Mouse (Mus musculus) intestine, postnatal 0 days (tissue): Measurements from ENCODE around the gene Pnp. TPM values are rescaled to one million over a fixed set of nuclear protein-coding genes. Genes with fewer than 3 reads are reported as not detected.
"Not testable (repeated sequence)": the region's sequence is repeated elsewhere in the genome, so short reads cannot be mapped to it uniquely, and the experiment has no call there.

Experiments
- ATAC-seq: fragments of 200-750 bp; cut with Nextera tagmentation; 2 replicates; pipeline ENCODE4 v1.8.0; 2017; ENCODE audit warnings: mild to moderate bottlenecking, moderate TSS enrichment, moderate library complexity
- H3K27ac ChIP-seq: fragments of 300-500 bp; sonication (generic); 2 replicates; pipeline ENCODE4 v1.5.1; 2014; ENCODE audit warnings: mild to moderate bottlenecking, low read depth, low read length, moderate library complexity
- H3K27me3 ChIP-seq: fragments of 300-500 bp; sonication (generic); replicated peaks from 2 replicates; pipeline ENCODE4 v1.6.1; 2014; ENCODE audit warnings: low read length, mixed read lengths; ENCODE audit not compliant: control insufficient read depth, insufficient read depth
- H3K36me3 ChIP-seq: fragments of 300-500 bp; sonication (generic); 2 replicates; pipeline ENCODE4 v1.6.1; 2014; ENCODE audit warnings: mild to moderate bottlenecking, moderate library complexity; ENCODE audit not compliant: control insufficient read depth, insufficient read depth
- H3K4me1 ChIP-seq: fragments of 300-500 bp; sonication (generic); replicated peaks from 2 replicates; pipeline ENCODE4 v1.6.1; 2014; ENCODE audit warnings: antibody characterized with exemption, low read length, mixed read lengths; ENCODE audit not compliant: control insufficient read depth, insufficient read depth
- H3K4me2 ChIP-seq: fragments of 300-500 bp; sonication (generic); replicated peaks from 2 replicates; pipeline ENCODE4 v1.6.1; 2014; ENCODE audit warnings: low read depth, mild to moderate bottlenecking, moderate library complexity
- H3K4me3 ChIP-seq: fragments of 300-500 bp; sonication (generic); 2 replicates; pipeline ENCODE4 v1.5.1; 2014; ENCODE audit warnings: low read depth, low read length
- H3K9ac ChIP-seq: fragments of 300-500 bp; sonication (generic); 2 replicates; pipeline ENCODE4 v1.6.1; 2014; ENCODE audit warnings: mild to moderate bottlenecking, low read depth, low read length
- H3K9me3 ChIP-seq: fragments of 300-500 bp; sonication (generic); 2 replicates; pipeline ENCODE4 v1.6.1; 2016; ENCODE audit warnings: mixed run types; ENCODE audit not compliant: control insufficient read depth
- CTCF ChIP-seq: sonication (generic); IDR thresholded peaks from 2 replicates; pipeline ENCODE4 v1.5.1; 2016; ENCODE audit warnings: low read depth, mild to moderate bottlenecking, control low read depth, antibody characterized with exemption, moderate library complexity
- WGBS: fragments of 180-500 bp; shearing (Covaris S2); extraction: QIAGEN DNeasy Blood & Tissue Kit; methylation state at CpG from one replicate; pipeline ENCODE4 v1.1.7; 2014; 5-methylcytosine and 5-hydroxymethylcytosine counted together
- polyA plus RNA-seq: library from polyadenylated mRNA; unstranded; fragments of >200 nt; fragmentation: Nextera tagmentation; extraction: Ambion mirVana; gene quantifications from 2 replicates; pipeline ENCODE4 v1.2.1, GENCODE M21; 2015

Gene Pnp
- polyA plus RNA-seq, 1 experiment from 2014 or later = 138 TPM

GRCm38 (mm10) chr14:50943932-50944667, 13.2 kb downstream of the Pnp start, which contains the start of gene Gm49342:
TSS of gene Gm49342 (plus strand) at chr14:50944517.
- peak; percentile 66 for TF ChIP-seq CTCF
- peak within 1 kb of the TSS; percentile 58 for H3K4me3 ChIP-seq
- H3K36me3 ChIP-seq = no peaks in the 10 kb centered on the region; the same call in 1 of the 2 replicates
- WGBS = 9% methylated on average over 31 of the region's 31 CpGs
- no peaks in the 10 kb centered on the region for H3K9me3 ChIP-seq
- H3K9ac ChIP-seq = peak within 1 kb of the TSS; percentile 49
- peak within 1 kb of the TSS; percentile 90 for H3K27ac ChIP-seq
- H3K4me1 ChIP-seq = no peaks in the 10 kb centered on the region
- peak; percentile 99 for ATAC-seq
- no peaks in the 10 kb centered on the region for H3K27me3 ChIP-seq
- peak within 1 kb of the TSS; percentile 74 for H3K4me2 ChIP-seq

GRCm38 (mm10) chr14:50944668-50945033, 13.8 kb downstream of the Pnp start:
- Histone ChIP-seq H3K4me2 (peak overlapping the region; percentile 74), H3K4me3 (peak overlapping the region; percentile 58), H3K27ac (peak overlapping the region; percentile 90), H3K9ac (peak overlapping the region; percentile 49)
- not testable (repeated sequence) for H3K36me3 ChIP-seq, H3K27me3 ChIP-seq, H3K9me3 ChIP-seq, H3K4me1 ChIP-seq
- ATAC-seq = peak; percentile 93
- WGBS = 0% methylated on average over 14 of the region's 15 CpGs
- peak; percentile 62 for TF ChIP-seq CTCF

DNA sequence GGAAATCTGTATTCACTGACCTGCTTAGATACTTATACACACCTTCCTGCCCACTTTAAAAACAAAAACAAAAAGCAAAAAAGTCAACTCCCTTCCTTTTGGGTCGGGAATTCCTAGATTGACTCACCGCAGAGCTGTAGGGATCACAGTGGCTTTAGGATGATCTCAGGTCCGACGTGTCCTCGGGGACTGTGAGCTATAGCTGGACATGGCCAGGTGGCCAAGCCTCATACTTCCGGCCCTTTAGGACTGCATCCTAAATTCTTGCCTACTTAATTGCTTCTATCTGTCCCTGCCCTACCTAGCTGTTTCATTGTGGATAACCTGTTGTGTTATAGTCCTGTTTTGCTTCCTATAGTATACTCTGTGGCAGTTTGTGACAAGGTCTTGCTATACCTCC, 14.2 kb downstream of the Pnp start:
- 5% methylated on average over 6 of the region's 6 CpGs for WGBS
- not testable (repeated sequence) for H3K4me1 ChIP-seq, ATAC-seq, H3K9me3 ChIP-seq, H3K27me3 ChIP-seq, H3K36me3 ChIP-seq
- Histone ChIP-seq H3K4me2 (peak overlapping the region; percentile 74), H3K9ac (peak overlapping the region; percentile 49), H3K4me3 (peak overlapping the region; percentile 58), H3K27ac (peak overlapping the region; percentile 90)

DNA sequence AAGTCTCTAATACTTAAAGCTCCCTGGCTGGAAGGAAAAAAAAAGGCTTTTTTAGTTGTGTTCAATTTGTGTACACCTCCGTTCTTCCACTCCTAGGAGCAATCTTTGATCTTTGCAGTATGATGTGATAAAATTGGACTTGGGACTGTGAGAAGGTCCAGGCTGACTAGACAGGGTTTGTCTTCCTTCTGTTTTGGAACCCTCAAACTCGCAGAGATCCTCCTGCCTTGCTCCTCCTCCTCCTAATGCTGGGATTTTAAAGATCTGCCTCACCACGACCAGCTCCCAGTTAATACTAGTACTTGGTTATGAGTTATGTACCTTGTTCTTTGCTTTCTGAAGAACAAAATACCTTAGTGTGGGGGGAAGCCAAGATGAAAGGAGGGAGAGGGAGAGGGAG, 14.6 kb downstream of the Pnp start:
- H3K36me3 ChIP-seq, H3K4me1 ChIP-seq, ATAC-seq, H3K9me3 ChIP-seq, H3K9ac ChIP-seq, H3K27me3 ChIP-seq: not testable (repeated sequence)
- H3K27ac ChIP-seq = peak overlapping the region; percentile 90
- WGBS = 11% methylated on average over 3 of the region's 3 CpGs
- H3K4me3 ChIP-seq = peak overlapping the region; percentile 58
- H3K4me2 ChIP-seq = peak overlapping the region; percentile 74

DNA sequence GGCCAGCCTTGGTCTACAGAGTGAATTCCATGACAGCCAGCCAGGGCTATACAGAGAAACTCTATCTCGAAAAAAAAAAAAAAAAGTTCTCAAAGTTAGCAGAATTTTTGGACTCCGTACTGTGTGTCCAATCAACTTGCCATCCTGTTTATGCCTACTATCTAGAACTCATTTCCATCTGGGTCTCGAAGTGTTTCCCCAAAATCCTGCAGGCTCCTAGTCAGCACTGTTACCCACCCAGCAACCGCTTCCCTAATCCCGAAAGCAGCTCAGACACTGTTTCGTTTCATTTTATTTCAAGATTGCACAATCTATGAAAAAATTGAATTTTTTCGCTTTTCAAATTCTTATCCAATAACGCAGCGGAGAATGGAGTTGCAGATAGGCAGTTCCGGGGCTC, 24.6 kb downstream of the Pnp start:
- Histone ChIP-seq H3K27me3 (no peaks in the 10 kb centered on the region), H3K4me1 (no peaks in the 10 kb centered on the region), H3K9me3 (no peaks in the 10 kb centered on the region), H3K36me3 (peaks cover 9% of the 10 kb centered on the region; the same call in 1 of the 2 replicates), H3K27ac (no peak overlapping the region), H3K4me3 (no peak overlapping the region), H3K4me2 (peak overlapping the region; percentile 55; the same call in 1 of the 2 replicates), H3K9ac (no peak overlapping the region)
- no peak for ATAC-seq
- no peak for TF ChIP-seq CTCF
- 85% methylated on average over 10 of the region's 10 CpGs for WGBS

DNA sequence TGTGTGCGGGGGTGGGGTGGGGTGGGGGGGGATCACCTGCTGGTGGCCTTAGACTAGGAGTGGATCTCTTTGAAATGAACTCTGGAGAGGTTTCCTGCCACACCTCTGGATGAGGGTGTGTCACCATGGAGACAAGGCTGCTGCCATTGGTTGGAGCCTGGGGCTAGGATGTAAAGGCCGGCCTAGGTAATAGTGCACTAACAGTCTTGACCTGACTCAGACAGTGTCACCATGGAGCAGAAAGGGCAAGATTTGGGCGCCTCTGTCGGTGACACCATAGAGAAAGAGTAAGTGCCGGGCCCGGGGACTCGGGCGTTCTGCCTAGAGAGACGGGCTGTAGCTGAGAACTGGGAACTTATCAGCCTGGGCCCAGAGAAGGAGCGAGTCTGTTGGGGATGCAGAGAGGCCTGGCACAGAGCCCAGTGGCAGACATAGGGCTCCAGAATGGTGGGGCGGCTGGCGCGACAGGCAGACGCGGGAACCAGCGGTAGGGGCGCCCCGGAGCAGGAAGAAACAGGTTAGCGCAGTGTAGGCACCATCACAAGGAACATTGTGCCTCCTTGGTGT, 25.1 kb downstream of the Pnp start, which contains the start of gene Pnp2:
Gene Pnp2 (plus strand): TSS at position 51 of the 567 bp plus-strand sequence.
- Histone ChIP-seq H3K9ac (0 out of 2 replicates have a peak within 1 kb of the TSS, but pooled peaks have one; percentile 17), H3K4me3 (peak within 1 kb of the TSS; percentile 24), H3K4me2 (peak within 1 kb of the TSS; percentile 55), H3K27ac (peak within 1 kb of the TSS; percentile 64; the same call in 1 of the 2 replicates)
- 7% methylated on average over 18 of the region's 19 CpGs for WGBS
- peak; percentile 85 for ATAC-seq
- TF ChIP-seq CTCF = peak; percentile 52
- H3K4me1 ChIP-seq, H3K9me3 ChIP-seq, H3K36me3 ChIP-seq, H3K27me3 ChIP-seq: not testable (repeated sequence)

DNA sequence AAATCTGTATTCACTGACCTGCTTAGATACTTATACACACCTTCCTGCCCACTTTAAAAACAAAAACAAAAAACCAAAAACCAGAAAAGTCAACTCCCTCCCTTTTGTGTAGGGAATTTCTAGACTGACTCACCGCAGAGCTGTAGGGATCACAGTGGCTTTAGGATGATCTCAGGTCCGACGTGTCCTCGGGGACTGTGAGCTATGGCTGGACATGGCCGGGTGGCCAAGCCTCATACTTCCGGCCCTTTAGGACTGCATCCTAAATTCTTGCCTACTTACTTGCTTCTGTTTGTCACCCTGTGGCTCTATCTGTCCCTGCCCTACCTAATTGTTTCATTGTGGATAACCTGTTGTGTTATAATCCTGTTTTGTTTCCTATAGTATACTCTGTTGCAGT, 25.8 kb downstream of the Pnp start:
- peak overlapping the region; percentile 24; the same call in 1 of the 2 replicates for H3K4me3 ChIP-seq
- H3K27ac ChIP-seq = peak overlapping the region; percentile 64; the same call in 1 of the 2 replicates
- H3K27me3 ChIP-seq, H3K4me1 ChIP-seq, H3K36me3 ChIP-seq, ATAC-seq, H3K9ac ChIP-seq, H3K9me3 ChIP-seq: not testable (repeated sequence)
- WGBS = 72% methylated on average over 6 of the region's 6 CpGs
- peak overlapping the region; percentile 55 for H3K4me2 ChIP-seq

GRCm38 (mm10) chr14:50957146-50957545, 26.3 kb downstream of the Pnp start:
- H3K4me2 ChIP-seq = peak overlapping the region; percentile 55
- not testable (repeated sequence) for H3K9ac ChIP-seq, H3K27me3 ChIP-seq, H3K36me3 ChIP-seq, H3K9me3 ChIP-seq, H3K4me1 ChIP-seq, H3K4me3 ChIP-seq
- 32% methylated on average over 3 of the region's 3 CpGs for WGBS
- peak overlapping the region; percentile 64; the same call in 1 of the 2 replicates for H3K27ac ChIP-seq
- ATAC-seq = peak; percentile 56; the same call in 1 of the 2 replicates

DNA sequence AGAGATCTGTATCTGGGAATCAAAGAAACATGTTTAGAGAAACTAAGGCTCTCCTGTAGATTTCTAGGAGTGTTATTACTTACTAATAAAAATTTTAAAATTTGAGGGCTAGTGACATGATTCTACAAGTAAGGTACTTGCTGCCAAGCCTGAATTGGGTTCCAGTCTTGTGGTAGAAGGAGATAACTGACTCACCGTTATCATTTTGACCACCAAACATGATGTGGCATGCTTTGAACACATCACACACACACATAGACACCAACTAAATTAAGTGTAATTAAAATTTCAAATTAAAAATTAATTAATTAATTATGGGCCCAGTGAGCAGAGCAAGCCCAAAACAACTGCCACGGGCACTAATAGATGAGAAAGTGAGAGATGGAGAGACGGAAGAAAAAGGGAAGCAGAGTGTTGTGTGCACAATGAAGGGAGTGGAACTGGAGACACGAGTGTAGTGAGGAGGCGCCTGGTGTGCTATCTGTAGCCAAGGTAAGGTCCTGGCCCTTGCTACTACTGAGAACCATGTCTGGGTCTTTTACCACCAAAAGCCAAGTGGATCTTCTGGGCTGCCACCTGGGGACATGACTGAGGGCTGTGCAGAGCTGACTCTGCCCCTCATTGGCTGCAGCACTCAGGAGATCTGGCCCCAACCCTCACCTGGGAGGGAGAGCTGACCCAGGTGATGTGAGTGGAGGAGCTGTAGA, 27.6 kb downstream of the Pnp start:
- H3K9ac ChIP-seq, H3K4me3 ChIP-seq: not testable (repeated sequence)
- 86% methylated on average over 5 of the region's 5 CpGs for WGBS

More for the DNA sequence above, 27.6 kb downstream of the Pnp start:
- H3K4me1 ChIP-seq, H3K27me3 ChIP-seq, H3K4me2 ChIP-seq, H3K9me3 ChIP-seq, H3K27ac ChIP-seq, H3K36me3 ChIP-seq, ATAC-seq: not testable (repeated sequence)
